Mouse (Mus musculus): ENCODE measurements around the gene Tnfrsf8. TPM values are rescaled to one million over a fixed set of nuclear protein-coding genes. Genes with fewer than 3 reads are reported as not detected.
"Not testable (repeated sequence)": the region's sequence is repeated elsewhere in the genome, so short reads cannot be mapped to it uniquely, and the experiment has no call there.

Tnfrsf8 gene
- 1 to 10 TPM in 18 of 26 experiments, under 1 TPM in 7, not detected in 1; 0.25 to 6.0 (median 1.6) TPM for total RNA-seq (2018; cell fraction: chromatin; rRNA removed)
- total RNA-seq (2018; cell fraction: cytosol; rRNA removed), result 1 to 10 TPM in 19 of 26 experiments, under 1 TPM in 7; 0.49 to 4.4 (median 1.9) TPM
- total RNA-seq (2018; cell fraction: nucleus; rRNA removed), result 1 to 10 TPM in 23 of 26 experiments, under 1 TPM in 3; 0.25 to 7.7 (median 3.6) TPM
- polyA plus RNA-seq (2018), result 0.25 to 0.66 TPM (median 0.59 TPM) in 3 replicates

DNA sequence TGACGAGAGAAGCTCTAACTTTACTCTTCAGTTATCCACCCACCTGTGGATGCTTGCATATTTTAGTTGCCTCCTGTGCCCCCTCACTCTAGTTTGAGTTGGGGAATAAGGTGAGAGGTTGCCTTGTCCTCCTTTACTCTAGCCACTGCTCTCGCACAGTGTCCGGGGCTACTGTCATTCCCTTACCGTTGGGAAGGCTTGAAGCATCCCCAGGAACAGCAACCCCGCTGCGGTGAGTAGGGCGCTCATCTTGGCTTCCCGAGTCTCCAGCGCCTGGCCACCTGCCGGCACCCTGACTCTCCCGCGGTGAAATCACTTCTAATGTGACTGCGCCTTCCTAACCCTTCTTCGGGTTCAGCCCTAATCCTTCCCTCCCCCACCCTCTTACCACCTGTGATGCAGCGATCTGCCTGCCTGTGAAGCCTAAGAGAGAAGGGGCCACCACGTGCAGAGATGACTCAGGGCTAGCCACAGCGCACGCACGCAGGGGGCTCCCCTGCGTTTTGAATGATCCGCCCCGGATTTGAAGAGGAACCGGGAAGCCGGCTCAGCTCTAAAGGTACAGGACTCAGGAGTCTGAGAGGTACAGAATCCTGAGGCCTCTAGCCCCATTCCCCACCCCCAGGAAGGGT is at the start of gene Tnfrsf8:
Tnfrsf8 (minus strand) TSS at position 329 of the 632 bp plus-strand sequence.
- no peaks in the 10 kb centered on the region for H3K36me3 ChIP-seq (ENCODE audit: inconsistent target)
- no peaks in the 10 kb centered on the region for H3K79me2 ChIP-seq (ENCODE audit: inconsistent target)
- 8% methylated on average over 24 of the region's 24 CpGs for WGBS (ENCODE audit: missing documents)
- H3K4me3 ChIP-seq (ENCODE audit: inconsistent target), result no peak within 1 kb of the TSS
- no peak within 1 kb of the TSS for H3K27ac ChIP-seq

DNA sequence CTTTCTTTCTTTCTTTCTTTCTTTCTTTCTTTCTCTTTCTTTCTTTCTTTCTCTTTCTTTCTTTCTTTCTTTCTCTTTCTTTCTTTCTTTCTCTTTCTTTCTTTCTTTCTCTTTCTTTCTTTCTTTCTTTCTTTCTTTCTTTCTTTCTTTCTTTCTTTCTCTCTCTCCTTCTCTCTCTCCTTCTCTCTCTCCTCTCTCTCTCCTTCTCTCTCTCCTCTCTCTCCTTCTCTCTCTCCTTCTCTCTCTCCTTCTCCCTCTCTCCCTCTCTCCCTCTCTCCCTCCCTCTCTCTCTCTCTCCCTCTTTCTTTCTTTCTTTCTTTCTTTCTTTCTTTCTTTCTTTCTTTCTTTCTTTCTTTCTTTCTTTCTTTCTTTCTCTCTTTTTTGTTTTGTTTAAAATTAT is 46.7 kb upstream of the Tnfrsf8 start:
- not testable (repeated sequence) for H3K79me2 ChIP-seq (ENCODE audit: inconsistent target); H3K4me3 ChIP-seq (ENCODE audit: inconsistent target); H3K36me3 ChIP-seq (ENCODE audit: inconsistent target); H3K27ac ChIP-seq

DNA sequence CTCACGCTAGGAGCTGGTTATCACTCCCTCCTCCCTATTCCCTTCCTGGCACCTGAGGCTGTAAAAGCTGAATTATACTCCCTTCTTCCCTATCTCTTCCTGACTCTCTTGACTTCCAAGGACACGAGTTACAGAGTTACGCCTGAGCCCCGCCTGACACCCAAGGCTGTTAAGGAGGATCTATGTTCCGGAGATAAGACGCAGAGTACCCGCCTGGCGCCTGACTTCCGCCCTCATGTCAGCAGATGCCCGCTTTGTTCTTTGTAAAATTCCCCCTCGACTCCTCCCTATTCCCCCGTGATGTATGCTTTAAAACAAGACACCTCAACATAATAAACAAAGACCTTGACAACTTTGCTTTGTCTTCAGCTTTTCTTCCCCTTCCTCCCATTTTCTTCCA is 46.1 kb upstream of the Tnfrsf8 start:
- 12% methylated on average over 12 of the region's 12 CpGs for WGBS (ENCODE audit: missing documents)
- H3K27ac ChIP-seq, result no peak overlapping the region
- no peak overlapping the region for H3K4me3 ChIP-seq (ENCODE audit: inconsistent target)
- no peaks in the 10 kb centered on the region for H3K79me2 ChIP-seq (ENCODE audit: inconsistent target)
- no peaks in the 10 kb centered on the region for H3K36me3 ChIP-seq (ENCODE audit: inconsistent target)

DNA sequence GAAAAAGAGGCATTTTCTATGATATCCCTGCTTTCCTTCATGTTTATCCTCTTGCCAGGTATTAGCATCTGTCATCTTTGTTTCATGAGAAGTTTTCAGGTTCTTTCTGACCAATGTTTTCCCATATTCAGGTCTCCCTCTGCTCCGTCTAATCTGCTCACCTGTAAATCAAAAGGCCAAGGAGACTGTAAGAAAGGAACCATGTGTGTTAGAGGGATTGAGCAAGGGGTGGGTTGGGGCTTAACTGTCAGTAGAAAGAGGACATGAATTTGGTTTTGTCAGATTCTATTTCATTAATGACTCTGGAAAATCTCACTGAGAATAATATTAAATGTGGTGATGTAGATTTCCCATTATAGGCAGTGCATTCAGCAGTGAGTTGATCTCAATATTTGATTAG is 45.6 kb upstream of the Tnfrsf8 start:
- WGBS (ENCODE audit: missing documents), result 83% methylated on average over 1 of the region's 1 CpGs
- no peak overlapping the region for H3K4me3 ChIP-seq (ENCODE audit: inconsistent target)
- no peak overlapping the region for H3K27ac ChIP-seq
- no peaks in the 10 kb centered on the region for H3K36me3 ChIP-seq (ENCODE audit: inconsistent target)
- H3K79me2 ChIP-seq (ENCODE audit: inconsistent target), result no peaks in the 10 kb centered on the region

DNA sequence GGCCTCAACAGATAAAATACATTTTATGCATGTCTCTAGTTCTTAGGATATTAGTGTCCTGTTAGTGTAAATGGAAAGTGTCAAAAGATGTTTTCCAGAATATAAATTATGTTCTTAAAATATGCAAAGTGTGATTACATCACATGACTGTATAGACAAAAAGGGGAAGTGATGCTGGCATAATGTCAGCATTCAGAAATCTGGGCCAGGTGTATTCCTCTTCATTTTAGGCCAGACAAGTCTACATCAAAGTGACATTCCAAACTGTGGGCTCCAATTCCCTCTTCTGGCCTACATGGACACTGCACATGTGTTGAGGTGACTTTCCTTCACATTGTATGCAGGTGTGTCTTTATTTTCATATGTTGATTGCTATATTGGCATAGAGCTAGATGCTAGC is 41.3 kb upstream of the Tnfrsf8 start:
- no peaks in the 10 kb centered on the region for H3K79me2 ChIP-seq (ENCODE audit: inconsistent target)
- no peak overlapping the region for H3K4me3 ChIP-seq (ENCODE audit: inconsistent target)
- no peaks in the 10 kb centered on the region for H3K36me3 ChIP-seq (ENCODE audit: inconsistent target)
- no peak overlapping the region for H3K27ac ChIP-seq

DNA sequence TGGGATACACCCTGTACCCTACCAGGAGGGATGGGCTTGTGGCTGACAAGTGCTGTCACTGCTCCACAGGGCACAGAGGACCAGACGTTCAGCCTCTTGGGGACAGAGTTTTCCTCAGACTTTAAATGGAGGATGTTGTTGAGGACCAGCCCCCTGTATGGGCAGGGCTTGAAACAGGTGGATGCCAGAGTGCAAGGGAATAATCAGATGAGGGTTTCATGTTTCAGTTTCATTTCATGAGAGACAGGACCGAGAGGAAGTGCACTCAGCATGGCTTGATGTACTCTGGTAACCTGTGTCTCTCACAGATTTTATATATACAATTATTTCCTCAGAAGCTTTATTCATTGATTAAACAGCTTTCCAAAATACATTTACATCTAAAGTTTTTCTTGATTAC is 38.9 kb upstream of the Tnfrsf8 start:
- H3K36me3 ChIP-seq (ENCODE audit: inconsistent target), result no peaks in the 10 kb centered on the region
- H3K27ac ChIP-seq, result no peak overlapping the region
- no peak overlapping the region for H3K4me3 ChIP-seq (ENCODE audit: inconsistent target)

DNA sequence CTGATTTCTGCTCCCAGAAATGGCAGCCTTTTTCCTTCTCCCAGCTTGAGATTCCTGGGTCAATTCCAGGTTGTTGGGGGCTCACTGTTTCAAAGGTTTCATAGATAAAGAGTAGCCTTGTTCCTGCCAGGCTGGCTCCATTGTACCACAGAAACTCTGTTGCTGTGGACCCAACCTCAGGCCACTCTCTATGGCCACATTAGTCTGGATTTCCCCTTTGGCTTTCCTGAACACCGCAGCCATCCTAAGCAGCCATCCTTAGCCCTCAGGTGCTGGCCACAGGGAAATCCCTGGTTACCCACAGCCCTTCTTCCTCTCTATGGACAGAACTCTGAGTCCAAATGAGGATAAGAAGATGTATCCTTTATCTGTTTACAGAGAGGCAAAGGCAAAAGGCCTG is 30.0 kb upstream of the Tnfrsf8 start:
- Histone ChIP-seq H3K36me3 (ENCODE audit: inconsistent target) (no peaks in the 10 kb centered on the region), H3K27ac (no peak overlapping the region), H3K79me2 (ENCODE audit: inconsistent target) (no peaks in the 10 kb centered on the region), H3K4me3 (ENCODE audit: inconsistent target) (no peak overlapping the region)
- 100% methylated on average over 1 of the region's 1 CpGs for WGBS (ENCODE audit: missing documents)

More for the DNA sequence above, 38.9 kb upstream of the Tnfrsf8 start:
- no peaks in the 10 kb centered on the region for H3K79me2 ChIP-seq (ENCODE audit: inconsistent target)
- 18% methylated on average over 2 of the region's 2 CpGs for WGBS (ENCODE audit: missing documents)

DNA sequence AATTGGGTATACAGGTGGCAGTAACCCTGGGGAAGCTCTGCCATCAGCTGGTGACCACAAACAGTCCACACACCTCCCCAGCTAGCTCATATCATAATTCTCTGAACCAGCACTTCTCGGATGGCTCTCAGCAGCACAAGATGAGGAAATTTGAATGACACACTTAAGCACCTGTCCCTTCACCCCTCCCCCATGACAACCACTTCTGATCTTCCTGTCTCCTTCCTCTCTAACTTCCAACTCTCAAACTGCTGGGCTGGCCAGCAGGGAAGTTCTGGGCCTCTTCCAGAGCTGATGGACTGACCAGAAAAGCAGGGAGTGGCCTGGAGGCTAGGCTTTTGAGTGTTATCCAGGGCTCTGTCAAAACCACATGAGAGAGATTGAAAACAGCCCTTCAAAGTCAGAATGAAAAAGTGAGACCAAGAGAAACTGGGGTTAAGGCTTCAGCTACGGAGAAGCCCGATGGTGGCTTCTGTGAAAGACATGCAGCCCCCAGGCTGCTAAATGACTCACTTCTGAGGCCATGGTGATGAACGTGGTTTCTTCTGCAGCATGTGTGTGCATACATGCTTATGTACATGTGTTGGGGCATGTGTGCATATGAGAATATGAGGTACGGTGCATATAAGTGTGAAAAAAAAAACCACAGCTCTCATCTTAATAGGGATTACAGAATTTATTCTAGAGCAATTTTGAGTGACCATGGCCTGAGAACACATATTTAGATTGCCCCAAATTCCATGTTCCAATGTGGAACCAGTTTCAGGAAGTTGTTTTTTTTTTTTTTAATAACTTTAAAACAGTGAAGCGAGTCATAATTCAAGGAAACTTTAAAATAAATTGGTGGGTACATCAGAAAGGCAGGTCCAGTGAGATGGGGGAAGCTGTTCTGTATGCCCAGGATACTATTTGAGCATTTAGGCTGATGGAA is 27.2 kb upstream of the Tnfrsf8 start:
- Histone ChIP-seq H3K4me3 (ENCODE audit: inconsistent target) (no peak overlapping the region), H3K36me3 (ENCODE audit: inconsistent target) (no peaks in the 10 kb centered on the region), H3K79me2 (ENCODE audit: inconsistent target) (no peaks in the 10 kb centered on the region), H3K27ac (no peak overlapping the region)
- WGBS (ENCODE audit: missing documents), result 84% methylated on average over 6 of the region's 6 CpGs

DNA sequence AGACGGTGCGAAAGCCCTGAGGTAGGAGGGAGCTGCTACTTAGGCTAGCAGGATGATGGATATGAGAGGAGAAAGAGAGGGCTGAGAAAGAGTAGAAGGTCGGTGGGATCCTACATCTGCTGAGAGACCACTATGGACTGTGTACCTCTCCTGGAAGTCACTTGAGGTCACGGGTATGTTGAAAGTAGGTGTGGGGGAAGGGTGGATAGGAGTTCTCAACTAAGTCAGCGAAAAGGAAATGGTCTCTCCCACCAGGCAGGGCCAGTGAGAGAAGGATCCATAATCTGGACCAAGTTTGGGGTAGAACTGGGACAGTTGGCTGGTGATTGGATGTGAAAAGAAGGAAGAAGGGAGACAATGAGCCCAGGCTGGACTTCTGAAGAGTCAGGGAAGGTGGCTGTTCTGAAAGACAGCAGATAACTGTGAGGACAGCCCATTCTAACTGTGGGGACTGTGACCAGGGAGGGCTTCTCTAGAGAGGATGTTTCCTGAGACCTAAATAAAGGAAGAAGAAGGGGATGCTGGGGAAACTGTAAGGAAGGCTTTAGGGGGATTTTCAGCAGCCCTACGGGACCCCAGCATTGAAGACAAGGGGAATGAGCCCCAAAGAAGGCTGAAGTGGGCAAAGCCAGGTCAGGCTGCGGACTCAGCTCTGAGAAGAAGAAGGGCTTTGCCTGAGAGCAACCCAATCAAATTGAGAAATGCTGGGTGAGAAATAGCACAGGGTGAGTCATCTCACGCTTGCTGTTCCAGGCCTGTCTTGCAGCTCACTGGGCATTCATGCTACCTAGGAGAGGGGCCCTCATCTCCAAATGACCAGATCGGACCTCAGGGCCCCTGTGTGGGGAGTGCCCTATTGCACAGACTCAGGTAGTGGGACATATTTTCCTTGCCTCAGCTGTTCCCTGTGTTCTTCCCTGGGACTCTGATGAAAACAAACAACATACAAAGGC is 23.2 kb upstream of the Tnfrsf8 start:
- Histone ChIP-seq H3K79me2 (ENCODE audit: inconsistent target) (no peaks in the 10 kb centered on the region), H3K4me3 (ENCODE audit: inconsistent target) (no peak overlapping the region), H3K36me3 (ENCODE audit: inconsistent target) (no peaks in the 10 kb centered on the region), H3K27ac (no peak overlapping the region)
- 95% methylated on average over 9 of the region's 9 CpGs for WGBS (ENCODE audit: missing documents)

DNA sequence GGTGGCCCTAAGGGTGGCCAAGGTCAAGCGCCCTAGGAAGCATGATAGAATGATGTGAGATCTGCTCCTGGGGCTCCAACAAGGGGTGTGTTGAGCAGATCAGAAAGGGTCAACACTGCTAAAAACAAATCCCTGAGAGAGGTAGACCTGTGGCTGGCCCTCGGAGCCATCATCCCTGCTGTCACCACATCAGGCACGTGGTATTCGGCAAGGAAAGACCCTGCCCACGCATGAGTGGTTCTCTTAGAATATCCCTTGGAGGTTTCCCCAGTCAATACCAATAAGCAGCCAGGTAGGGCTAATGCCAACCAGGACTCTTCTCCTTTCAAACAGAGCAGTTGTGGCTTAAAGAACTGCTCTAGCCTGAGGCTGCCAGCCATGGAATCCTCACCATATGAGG is 21.6 kb upstream of the Tnfrsf8 start:
- 94% methylated on average over 5 of the region's 5 CpGs for WGBS (ENCODE audit: missing documents)
- Histone ChIP-seq H3K79me2 (ENCODE audit: inconsistent target) (no peaks in the 10 kb centered on the region), H3K36me3 (ENCODE audit: inconsistent target) (no peaks in the 10 kb centered on the region), H3K27ac (no peak overlapping the region), H3K4me3 (ENCODE audit: inconsistent target) (no peak overlapping the region)

DNA sequence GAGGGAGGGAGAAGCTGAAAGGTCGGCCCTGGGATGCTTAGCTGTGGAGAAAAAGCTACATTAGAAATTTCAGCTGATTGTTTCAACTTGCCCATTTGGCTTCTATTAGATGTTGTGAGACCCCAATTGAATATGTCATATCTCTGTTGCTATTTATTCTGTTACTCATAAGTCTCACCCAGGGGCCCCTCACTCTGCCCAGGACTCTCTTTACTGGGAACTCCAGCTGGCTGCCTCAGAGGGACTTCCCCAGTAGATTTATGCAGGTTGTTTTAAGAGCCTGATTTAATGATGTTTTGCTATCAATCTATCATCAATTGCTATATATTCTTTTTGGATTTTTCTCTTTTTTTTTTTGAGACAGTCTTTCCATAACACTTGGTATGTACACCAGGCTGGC is 21.1 kb upstream of the Tnfrsf8 start:
- H3K4me3 ChIP-seq (ENCODE audit: inconsistent target), result no peak overlapping the region
- no peak overlapping the region for H3K27ac ChIP-seq
- no peaks in the 10 kb centered on the region for H3K36me3 ChIP-seq (ENCODE audit: inconsistent target)
- WGBS (ENCODE audit: missing documents), result 89% methylated on average over 1 of the region's 1 CpGs
- H3K79me2 ChIP-seq (ENCODE audit: inconsistent target), result no peaks in the 10 kb centered on the region

DNA sequence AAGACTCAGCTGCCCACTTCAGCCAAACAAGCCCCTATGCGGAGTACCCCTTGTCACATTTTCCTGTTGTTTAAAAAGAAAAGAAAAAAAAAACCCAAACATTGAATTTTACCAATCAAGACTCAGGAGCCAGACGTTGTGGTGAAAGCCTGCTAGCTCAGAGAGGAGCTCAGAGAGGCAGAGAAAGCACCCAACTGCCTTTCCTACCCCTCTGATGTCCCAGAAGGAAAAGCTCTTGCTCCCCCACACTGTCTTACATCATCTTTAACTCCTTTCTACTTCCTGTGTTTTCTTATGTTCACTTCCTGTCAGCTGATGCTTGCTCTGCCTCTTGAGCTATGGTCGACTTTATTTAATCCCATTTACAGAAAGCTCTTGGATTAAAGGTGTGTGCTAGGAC is 8.7 kb upstream of the Tnfrsf8 start:
- WGBS (ENCODE audit: missing documents), result 50% methylated on average over 3 of the region's 3 CpGs
- Histone ChIP-seq H3K27ac (no peak overlapping the region), H3K36me3 (ENCODE audit: inconsistent target) (no peaks in the 10 kb centered on the region), H3K4me3 (ENCODE audit: inconsistent target) (no peak overlapping the region), H3K79me2 (ENCODE audit: inconsistent target) (no peaks in the 10 kb centered on the region)

DNA sequence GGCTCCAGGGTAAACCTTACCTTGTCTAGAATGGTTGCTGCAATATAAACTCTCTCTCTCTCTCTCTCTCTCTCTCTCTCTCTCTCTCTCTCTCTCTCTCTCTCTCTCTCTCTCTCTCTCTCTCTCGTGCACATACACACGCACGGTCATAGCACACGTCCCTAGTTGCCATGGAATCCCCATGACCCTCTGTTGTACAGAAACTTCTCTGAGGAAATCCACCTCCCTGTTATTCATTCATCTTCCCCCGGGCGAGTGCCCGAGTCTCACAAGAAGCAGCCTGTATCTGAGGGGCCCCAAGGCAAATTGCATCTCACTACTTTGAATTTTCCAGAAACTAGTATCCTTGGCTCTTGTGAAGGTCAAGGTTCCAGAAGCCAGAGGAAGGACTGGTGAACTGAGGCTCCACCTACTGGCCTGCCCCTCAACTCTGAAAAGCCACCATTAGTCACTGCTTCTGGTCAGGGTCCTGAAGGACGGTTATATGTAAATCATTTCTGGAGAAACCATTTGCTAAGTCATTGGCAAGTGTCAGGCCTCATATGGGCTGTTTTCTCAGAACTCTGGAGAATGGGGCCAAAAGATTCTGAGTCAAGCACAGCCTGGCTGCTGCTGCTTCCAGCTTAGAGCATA is 8.1 kb upstream of the Tnfrsf8 start:
- WGBS (ENCODE audit: missing documents), result 76% methylated on average over 7 of the region's 8 CpGs
- no peak overlapping the region for H3K4me3 ChIP-seq (ENCODE audit: inconsistent target)
- H3K79me2 ChIP-seq (ENCODE audit: inconsistent target), result no peaks in the 10 kb centered on the region
- no peaks in the 10 kb centered on the region for H3K36me3 ChIP-seq (ENCODE audit: inconsistent target)
- no peak overlapping the region for H3K27ac ChIP-seq

DNA sequence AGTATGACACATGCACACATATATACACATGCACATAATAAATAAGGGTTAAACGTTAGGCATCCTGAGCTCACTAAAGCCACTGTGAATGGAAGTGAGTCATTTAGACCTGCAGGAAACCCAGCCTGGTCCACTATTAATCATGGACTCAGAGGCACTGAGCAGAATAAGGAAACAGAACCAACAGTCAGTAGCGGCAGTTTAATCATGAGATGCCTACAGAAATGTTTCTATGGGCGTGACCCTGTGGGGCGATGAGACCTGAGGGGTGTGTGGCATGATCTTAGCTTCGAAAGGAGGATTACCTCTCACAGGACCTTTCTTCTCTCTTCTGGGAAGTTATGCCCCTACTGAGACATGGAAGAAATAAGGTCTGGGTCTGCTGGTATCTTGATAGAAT is 7.2 kb upstream of the Tnfrsf8 start:
- no peak overlapping the region for H3K4me3 ChIP-seq (ENCODE audit: inconsistent target)
- 53% methylated on average over 5 of the region's 5 CpGs for WGBS (ENCODE audit: missing documents)
- no peaks in the 10 kb centered on the region for H3K36me3 ChIP-seq (ENCODE audit: inconsistent target)
- H3K79me2 ChIP-seq (ENCODE audit: inconsistent target), result no peaks in the 10 kb centered on the region
- H3K27ac ChIP-seq, result no peak overlapping the region

Data from macrophage (primary cell).